Mouse (Mus musculus) embryo, embryonic 11.5 days (tissue): ENCODE measurements at regions not wholly inside any gene's neighbourhood (a gene's known extent, or its start where the extent isn't known, plus 50 kb on each side); places are given as distances from the start of the nearest gene placed in this dataset.
"Not testable (repeated sequence)": the region's sequence is repeated elsewhere in the genome, so short reads cannot be mapped to it uniquely, and the experiment has no call there.

Source experiments
- DNase-seq: peaks from one replicate; pipeline ENCODE4 v3.0.0-alpha.2; 2012; ENCODE audit warnings: low read depth, low spot score

GRCm38 (mm10) chr4:55279351-55279750, 70.5 kb upstream of the Rad23b start:
- not testable (repeated sequence) for DNase-seq

- no peak for DNase-seq
Measured at GRCm38 (mm10) chr4:55280706-55281105, 69.1 kb upstream of the Rad23b start.

- DNase-seq: no peak
Measured at GRCm38 (mm10) chr4:55281486-55282096, 68.3 kb upstream of the Rad23b start.

- DNase-seq: no peak
Measured at GRCm38 (mm10) chr4:55282474-55282873, 67.4 kb upstream of the Rad23b start.

GRCm38 (mm10) chr4:55284722-55285225, 65.1 kb upstream of the Rad23b start:
- DNase-seq: no peak

- no peak for DNase-seq
Measured at GRCm38 (mm10) chr4:55285641-55286040, 64.2 kb upstream of the Rad23b start.

GRCm38 (mm10) chr4:55288456-55288855, 61.4 kb upstream of the Rad23b start:
- no peak for DNase-seq

- DNase-seq: no peak
Measured at GRCm38 (mm10) chr4:55292277-55292676, 57.6 kb upstream of the Rad23b start.

- no peak for DNase-seq
Measured at GRCm38 (mm10) chr4:55292701-55293100, 57.1 kb upstream of the Rad23b start.

GRCm38 (mm10) chr4:55293347-55294079, 56.3 kb upstream of the Rad23b start:
- DNase-seq: no peak

- peak; percentile 61 for DNase-seq
Measured at GRCm38 (mm10) chr4:55294255-55294687, 55.6 kb upstream of the Rad23b start.

- no peak for DNase-seq
Measured at GRCm38 (mm10) chr4:55297841-55298240, 52.0 kb upstream of the Rad23b start.
